Comparison of ENCODE assay signal across 23 mouse cellular contexts in the genomic region with DNA sequence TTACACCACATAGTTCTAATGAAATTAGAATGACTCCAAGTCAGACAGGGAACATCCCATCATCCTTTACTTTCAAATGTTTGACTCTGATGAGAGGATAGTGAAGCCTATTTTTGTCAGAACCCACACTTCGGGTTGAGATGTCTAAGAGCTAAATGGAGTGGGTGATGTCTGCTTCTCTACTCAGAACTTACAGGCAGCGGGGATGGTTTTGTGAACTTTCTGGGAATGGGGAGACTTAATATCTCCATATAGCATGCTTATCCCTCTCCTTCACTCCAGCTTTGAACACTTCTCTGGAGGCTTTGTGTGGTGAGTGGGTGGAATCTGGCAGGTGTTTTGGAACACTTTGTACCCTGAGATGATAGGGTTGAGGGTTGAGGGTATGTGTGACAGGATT.
DNase-seq lines count a peak whose midpoint lies in the region; ATAC-seq lines count a peak whose summit lies in the region.
"Had no signal": no experiment of that assay in that cellular context is flagged by ENCODE, and none has a peak within 500 bp of the region (broad histone marks: within the 10 kb centered on the region; RNA-seq: fewer than 3 reads in every experiment).

No protein-coding gene starts in this region.

- H3K36me3 ChIP-seq in midbrain, embryonic 11.5 days (ENCODE audit: control insufficient read depth, insufficient read depth, low read length): no peaks in the 10 kb centered on the region
- no peaks in the 10 kb centered on the region for H3K36me3 ChIP-seq in midbrain, embryonic 13.5 days
- H3K36me3 ChIP-seq: embryonic facial prominence, embryonic 10.5 days; embryonic facial prominence, embryonic 12.5 days; forebrain, embryonic 15.5 days; G1E had no signal

- peak; percentile 64 for ATAC-seq in frontal cortex, adult (ENCODE audit: low TSS enrichment)
- no peak for ATAC-seq in midbrain, embryonic 11.5 days (ENCODE audit: low FRiP score)
- ATAC-seq in midbrain, embryonic 13.5 days: no peak
- ATAC-seq: activated CD4-positive, CD25-positive, alpha-beta regulatory T cell, adult 4 months; CD4-positive, CD25-positive, alpha-beta regulatory T cell, adult 4 months; forebrain, embryonic 13.5 days; forebrain, embryonic 15.5 days; forebrain, postnatal 0 days; Patski had no signal

- H3K4me3 ChIP-seq in midbrain, embryonic 11.5 days (ENCODE audit: low read depth, low read length): no peak overlapping the region
- no peak overlapping the region for H3K4me3 ChIP-seq in midbrain, embryonic 13.5 days (replicated peaks)
- H3K4me3 ChIP-seq: embryonic facial prominence, embryonic 10.5 days; embryonic facial prominence, embryonic 12.5 days; forebrain, embryonic 13.5 days; forebrain, embryonic 15.5 days had no signal

- no peak overlapping the region for H3K27ac ChIP-seq in midbrain, embryonic 11.5 days (ENCODE audit: low read depth, low read length)
- H3K27ac ChIP-seq in midbrain, embryonic 13.5 days: no peak overlapping the region
- H3K27ac ChIP-seq: embryonic facial prominence, embryonic 10.5 days; embryonic facial prominence, embryonic 12.5 days; forebrain, embryonic 13.5 days; forebrain, embryonic 15.5 days had no signal

- no peak for DNase-seq in frontal cortex, postnatal 25 days (ENCODE audit: low spot score in 2 of 2)
- peak; percentile 60 for DNase-seq in midbrain, embryonic 11.5 days (ENCODE audit: low spot score, missing footprints)
- DNase-seq in brain, adult 2 months (ENCODE audit: low read depth, low spot score): peak; percentile 54
- DNase-seq: adrenal gland, adult 8-10 months; adrenal gland, postnatal 14 days; B cell, adult 2 months; cerebellum, adult 11-12 months; cerebellum, adult 2 months; cerebellum, adult 9-10 months; cerebellum, postnatal 10 days; cerebellum, postnatal 25 days; forebrain, postnatal 0 days had no signal

- 92% methylated on average over 2 of the region's 2 CpGs for WGBS in midbrain, embryonic 11.5 days
- WGBS in midbrain, embryonic 13.5 days: 94% methylated on average over 2 of the region's 2 CpGs

- H3K4me2 ChIP-seq in midbrain, embryonic 11.5 days: no peak overlapping the region
- no peak overlapping the region for H3K4me2 ChIP-seq in midbrain, embryonic 13.5 days (replicated peaks)
- H3K4me2 ChIP-seq: embryonic facial prominence, embryonic 12.5 days; forebrain, embryonic 13.5 days; forebrain, embryonic 15.5 days had no signal

- no peaks in the 10 kb centered on the region for H3K9me3 ChIP-seq in midbrain, embryonic 11.5 days (ENCODE audit: control insufficient read depth, low read length)
- H3K9me3 ChIP-seq in midbrain, embryonic 13.5 days: no peaks in the 10 kb centered on the region
- H3K9me3 ChIP-seq: embryonic facial prominence, embryonic 10.5 days; embryonic facial prominence, embryonic 12.5 days; forebrain, embryonic 13.5 days; forebrain, embryonic 15.5 days had no signal

- H3K27me3 ChIP-seq in midbrain, embryonic 11.5 days (ENCODE audit: control insufficient read depth, insufficient read depth, low read length): no peaks in the 10 kb centered on the region
- H3K27me3 ChIP-seq in midbrain, embryonic 13.5 days: no peaks in the 10 kb centered on the region
- H3K27me3 ChIP-seq: CH12.LX; embryonic facial prominence, embryonic 12.5 days; forebrain, embryonic 13.5 days; forebrain, embryonic 15.5 days had no signal

- H3K9ac ChIP-seq in midbrain, embryonic 11.5 days (ENCODE audit: low read length): no peak overlapping the region
- no peak overlapping the region for H3K9ac ChIP-seq in midbrain, embryonic 13.5 days (replicated peaks)
- H3K9ac ChIP-seq: embryonic facial prominence, embryonic 12.5 days; forebrain, embryonic 13.5 days; forebrain, embryonic 15.5 days; forebrain, postnatal 0 days had no signal

- H3K4me1 ChIP-seq in midbrain, embryonic 11.5 days (ENCODE audit: control insufficient read depth, insufficient read depth, low read length): no peaks in the 10 kb centered on the region
- peaks cover 4% of the 10 kb centered on the region; the same call in 1 of the 2 replicates for H3K4me1 ChIP-seq in midbrain, embryonic 13.5 days (replicated peaks)
- H3K4me1 ChIP-seq: embryonic facial prominence, embryonic 10.5 days; embryonic facial prominence, embryonic 12.5 days had no signal

Comparison
In these comparisons a context has a peak if more than half of its experiments do, and no peak if none do; other contexts are left out.
1. DNase-seq: peak in midbrain, embryonic 11.5 days (single experiment) and brain, adult 2 months (single experiment); none in frontal cortex, postnatal 25 days (0 of 2).